Mouse (Mus musculus) gonadal fat pad, adult 2 months (tissue): Measurements from ENCODE around the gene A930004D18Rik. TPM values are rescaled to one million over a fixed set of nuclear protein-coding genes. Genes with fewer than 3 reads are reported as not detected.

ENCODE experiments used
- DNase-seq: peaks from one replicate; pipeline ENCODE4 v3.0.0-alpha.2; 2012; ENCODE audit warnings: low read depth
- polyA plus RNA-seq: library from polyadenylated mRNA; depleted of rRNA; stranded (reverse); fragments of >200 nt; gene quantifications from 2 replicates; pipeline ENCODE4 v1.2.3, GENCODE M21; 2012

Gene A930004D18Rik
- polyA plus RNA-seq, 1 experiment: 2.2 TPM

GRCm38 (mm10) chr2:18038141-18038752 lies 710 bp upstream of the A930004D18Rik start:
- no peak for DNase-seq

- no peak for DNase-seq
Observed at GRCm38 (mm10) chr2:18034371-18035250, 2.9 kb downstream of the A930004D18Rik start.

GRCm38 (mm10) chr2:18033166-18034108 lies 4.1 kb downstream of the A930004D18Rik start:
- no peak for DNase-seq

- no peak for DNase-seq
Observed at GRCm38 (mm10) chr2:18032538-18032895, 5.0 kb downstream of the A930004D18Rik start.

GRCm38 (mm10) chr2:18031831-18032537 lies 5.6 kb downstream of the A930004D18Rik start:
- no peak for DNase-seq

GRCm38 (mm10) chr2:18031271-18031821 lies 6.2 kb downstream of the A930004D18Rik start:
- no peak for DNase-seq

- DNase-seq: no peak
Observed at GRCm38 (mm10) chr2:18030581-18030980, 7.0 kb downstream of the A930004D18Rik start.

GRCm38 (mm10) chr2:18029656-18030055 lies 7.9 kb downstream of the A930004D18Rik start:
- no peak for DNase-seq

- no peak for DNase-seq
Observed at GRCm38 (mm10) chr2:18028140-18029021, 9.2 kb downstream of the A930004D18Rik start.

- no peak for DNase-seq
Observed at GRCm38 (mm10) chr2:18027448-18028139, 9.9 kb downstream of the A930004D18Rik start.

- no peak for DNase-seq
Observed at GRCm38 (mm10) chr2:18026116-18026947, 11.2 kb downstream of the A930004D18Rik start.

GRCm38 (mm10) chr2:18025781-18026115 lies 11.8 kb downstream of the A930004D18Rik start:
- DNase-seq: no peak

- DNase-seq: no peak
Observed at GRCm38 (mm10) chr2:18025116-18025515, 12.4 kb downstream of the A930004D18Rik start.

GRCm38 (mm10) chr2:18022886-18023285 lies 14.7 kb downstream of the A930004D18Rik start:
- no peak for DNase-seq

- no peak for DNase-seq
Observed at GRCm38 (mm10) chr2:18019122-18019521, 18.4 kb downstream of the A930004D18Rik start.

- DNase-seq: no peak
Observed at GRCm38 (mm10) chr2:18017321-18017720, 20.2 kb downstream of the A930004D18Rik start.

- no peak for DNase-seq
Observed at GRCm38 (mm10) chr2:18016639-18017038, 20.9 kb downstream of the A930004D18Rik start.

- DNase-seq: no peak
Observed at GRCm38 (mm10) chr2:18015581-18015980, 22.0 kb downstream of the A930004D18Rik start.

GRCm38 (mm10) chr2:18012866-18013265 lies 24.7 kb downstream of the A930004D18Rik start:
- DNase-seq: no peak
